Mouse (Mus musculus) v-Abl transformed pro-B cells (cell line): ENCODE results near the gene Zfp609.

Experiments
- in situ Hi-C, 2 experiments: fragments of 400-800 bp; cut with MboI; formaldehyde crosslinking; loops; one replicate each; pipeline ENCODE4 v1.15.1; 2025; ENCODE audit not compliant: unreplicated experiment in 2 of 2

Zfp609 gene

GRCm38 (mm10) chr9:65645984-65646383, 181.4 kb downstream of the Zfp609 start:
- in situ Hi-C loops, result no loop called here

GRCm38 (mm10) chr9:65644960-65645359, 182.4 kb downstream of the Zfp609 start:
- in situ Hi-C loops, result no loop called here

- in situ Hi-C loops, result no loop called here
Measured at GRCm38 (mm10) chr9:65642546-65642945, 184.8 kb downstream of the Zfp609 start.
